Mouse (Mus musculus): ENCODE measurements around the gene Pofut2. TPM values are rescaled to one million over a fixed set of nuclear protein-coding genes. Genes with fewer than 3 reads are reported as not detected.

Gene Pofut2
- total RNA-seq, 2 experiments from 2014 or later, result 14.8 to 18.3 TPM

DNA sequence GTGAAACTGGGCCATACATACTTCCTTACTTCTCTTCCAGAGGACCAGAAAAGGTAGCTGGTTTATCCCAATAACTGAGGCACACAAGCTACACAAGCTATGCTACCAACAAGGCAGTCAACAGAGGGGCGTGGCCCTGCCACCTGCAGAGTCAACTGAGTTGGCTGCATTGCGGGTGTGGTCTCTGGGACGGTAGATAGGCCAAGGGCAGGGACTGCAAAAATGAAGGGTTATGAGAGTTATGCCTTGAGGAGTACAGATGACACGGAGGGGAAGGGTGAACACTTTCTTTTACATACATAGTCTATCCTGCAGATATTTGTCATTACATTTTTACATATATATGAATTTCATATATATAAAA is 41.9 kb downstream of the Pofut2 start:
- peak; percentile 86 for ATAC-seq (replicated peaks; ENCODE audit: low FRiP score, low TSS enrichment, poor library complexity, severe bottlenecking)

- no peak for ATAC-seq (replicated peaks; ENCODE audit: low FRiP score, low TSS enrichment, poor library complexity, severe bottlenecking)
Measured at GRCm38 (mm10) chr10:77304362-77304761, 45.3 kb downstream of the Pofut2 start.

DNA sequence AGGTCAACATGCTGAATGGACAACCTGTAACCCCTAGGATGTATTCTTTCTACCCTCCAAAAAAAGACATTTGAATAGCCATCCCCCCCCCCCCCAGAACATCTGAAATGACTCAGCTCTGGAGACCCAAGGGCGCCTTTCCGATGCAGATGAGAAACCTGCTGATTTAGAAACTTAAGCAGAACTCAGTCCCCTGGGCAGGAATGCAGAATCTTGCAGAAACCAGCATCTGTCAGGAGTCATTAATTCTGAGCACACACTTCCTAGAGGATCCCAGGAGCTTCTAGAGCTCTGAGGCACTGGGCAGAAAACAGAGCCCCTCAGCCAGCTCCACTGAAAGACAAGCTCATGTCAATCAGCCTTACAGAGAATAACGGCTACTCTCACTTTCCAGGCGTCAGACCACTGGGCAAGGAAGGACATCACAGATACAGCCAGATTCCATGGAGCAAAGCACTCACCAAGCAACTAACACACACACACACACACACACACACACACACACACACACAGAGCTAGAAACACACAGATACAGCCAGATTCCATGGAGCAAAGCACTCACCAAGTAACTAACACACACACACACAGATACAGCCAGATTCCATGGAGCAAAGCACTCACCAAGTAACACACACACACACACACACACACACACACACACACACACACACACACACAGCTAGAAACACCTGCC is 46.0 kb downstream of the Pofut2 start:
- ATAC-seq (replicated peaks; ENCODE audit: low FRiP score, low TSS enrichment, poor library complexity, severe bottlenecking), result no peak

DNA sequence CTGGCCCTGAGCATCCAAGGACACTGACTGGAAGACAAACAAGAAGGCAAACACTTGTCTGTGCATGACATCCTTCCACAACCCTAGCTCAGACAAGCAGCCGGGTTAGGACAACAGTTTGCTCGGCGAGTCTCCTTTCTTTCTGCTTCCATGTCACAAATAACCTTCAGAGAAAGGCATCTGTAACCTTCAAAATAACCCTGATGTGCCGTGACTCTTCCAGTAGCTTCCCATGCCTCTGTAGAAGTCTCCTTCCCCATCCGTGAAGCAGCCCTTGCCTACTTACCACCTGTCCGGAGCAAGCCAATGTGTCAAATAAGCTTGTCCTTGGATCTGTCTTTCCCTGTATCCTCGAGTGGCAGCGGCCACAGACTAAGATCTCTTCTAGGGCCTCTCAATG is 46.7 kb downstream of the Pofut2 start:
- no peak for ATAC-seq (replicated peaks; ENCODE audit: low FRiP score, low TSS enrichment, poor library complexity, severe bottlenecking)

- no peak for ATAC-seq (replicated peaks; ENCODE audit: low FRiP score, low TSS enrichment, poor library complexity, severe bottlenecking)
Measured at GRCm38 (mm10) chr10:77308978-77309377, 50.0 kb downstream of the Pofut2 start.

- ATAC-seq (replicated peaks; ENCODE audit: low FRiP score, low TSS enrichment, poor library complexity, severe bottlenecking), result no peak
Measured at GRCm38 (mm10) chr10:77314711-77315266, 55.8 kb downstream of the Pofut2 start.

DNA sequence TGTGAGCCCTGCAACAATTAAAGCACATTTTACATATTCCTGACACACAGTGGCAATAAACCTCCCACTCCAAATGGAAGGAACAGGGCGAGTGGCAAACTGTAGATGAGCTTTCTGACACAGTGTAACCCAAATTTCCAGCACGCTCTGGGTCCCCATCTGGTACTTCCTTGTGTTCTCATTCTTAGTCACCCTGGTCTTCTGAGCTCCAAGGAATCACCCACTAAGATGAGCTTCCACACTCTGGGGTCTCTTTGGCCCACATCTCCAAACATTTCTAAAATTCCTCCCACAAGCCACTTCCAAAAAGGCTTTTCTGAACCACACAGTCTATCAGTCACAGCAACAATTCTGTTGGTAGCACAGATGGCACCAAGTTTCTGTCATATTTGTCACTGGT is 56.7 kb downstream of the Pofut2 start:
- ATAC-seq (replicated peaks; ENCODE audit: low FRiP score, low TSS enrichment, poor library complexity, severe bottlenecking), result no peak

Other genes with a start within 250 kb of the Pofut2 start
- 67.9 and 77.4 TPM in 2 replicates for gene Slc19a1, start 227.0 kb upstream of the Pofut2 start, total RNA-seq (2014; fragmentation: Nextera tagmentation)
- 27.3 and 29.6 TPM in 2 replicates for gene Slc19a1, start 227.0 kb upstream of the Pofut2 start, total RNA-seq (2017)
- gene Col18a1, start 92.7 kb upstream of the Pofut2 start, total RNA-seq (2014; fragmentation: Nextera tagmentation), result 0.37 TPM in 1 of 2 replicates, not detected in the other
- 0.15 TPM in 1 of 2 replicates, not detected in the other for gene Col18a1, start 92.7 kb upstream of the Pofut2 start, total RNA-seq (2017)
- 0.28 TPM in 1 of 2 replicates, not detected in the other for gene Adarb1, start 159.1 kb downstream of the Pofut2 start, total RNA-seq (2014; fragmentation: Nextera tagmentation)
- 1.1 and 3.9 TPM in 2 replicates for gene Adarb1, start 159.1 kb downstream of the Pofut2 start, total RNA-seq (2017)

All from megakaryocyte-erythroid progenitor cell, adult 5-6 weeks (primary cell).